Mouse (Mus musculus) G1E (cell line): Measurements from ENCODE around the gene Pym1.

Source experiments
- CTCF ChIP-seq: IDR thresholded peaks from 2 replicates; pipeline ENCODE4 v1.5.1; 2012; ENCODE audit warnings: low read depth, low read length, inconsistent platforms, mixed read lengths
- POLR2AphosphoS5 ChIP-seq: IDR thresholded peaks from 2 replicates; pipeline ENCODE4 v1.6.1; 2012; ENCODE audit warnings: low read depth, low read length, inconsistent platforms; ENCODE audit not compliant: insufficient replicate concordance

DNA sequence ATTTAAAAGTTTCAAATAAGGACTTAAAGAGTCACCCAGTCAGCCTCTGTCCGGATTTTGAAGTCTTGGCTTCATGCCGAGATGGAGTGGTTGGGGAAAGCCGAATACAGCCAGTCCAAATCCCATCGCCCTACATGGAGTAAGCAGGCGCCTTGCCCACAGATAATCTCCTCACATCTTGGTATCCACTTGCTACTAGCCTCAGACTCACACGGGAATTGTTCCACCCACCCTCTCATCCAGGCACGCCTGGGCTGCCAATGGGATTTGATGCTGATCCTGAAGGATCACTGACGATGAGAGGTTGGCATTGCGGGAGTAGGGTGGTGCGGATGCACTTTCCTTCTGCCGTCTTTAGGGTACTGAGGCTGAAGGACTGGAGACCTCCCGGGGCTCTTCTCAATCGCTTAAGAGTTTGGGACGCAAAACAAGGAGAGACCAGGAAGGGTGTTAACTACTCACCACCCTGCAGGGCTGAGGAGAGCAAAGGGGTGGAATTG lies 56.1 kb downstream of the Pym1 start, which contains the start of gene Dnajc14:
- TF ChIP-seq POLR2AphosphoS5, result no peak
- no peak for TF ChIP-seq CTCF
